Mouse (Mus musculus) embryo, embryonic 11 days (tissue): ENCODE measurements around the gene Acy3.
"Not testable (repeated sequence)": the region's sequence is repeated elsewhere in the genome, so short reads cannot be mapped to it uniquely, and the experiment has no call there.

Source experiments
- DNase-seq: peaks from one replicate; pipeline ENCODE4 v3.0.0-alpha.2; 2015

Gene Acy3

DNA sequence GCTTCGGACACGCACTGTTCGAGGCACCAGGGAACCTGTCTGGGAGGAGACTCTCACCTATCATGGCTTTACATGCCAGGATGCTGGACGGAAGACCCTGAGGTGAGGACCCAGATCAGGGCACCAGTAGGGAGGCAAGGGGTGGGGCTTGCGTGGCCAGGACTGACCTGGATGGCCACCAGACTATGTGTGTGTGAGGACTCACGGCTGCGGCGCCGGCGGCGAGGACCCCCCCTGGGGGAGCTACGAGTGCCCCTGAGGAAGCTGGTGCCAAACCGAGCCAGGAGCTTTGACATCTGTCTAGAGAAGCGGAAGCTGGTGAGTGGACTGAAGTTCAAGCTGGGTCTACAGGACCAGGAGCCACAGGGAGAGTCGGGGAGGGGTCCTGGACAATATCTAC lies 18.0 kb downstream of the Acy3 start:
- no peak for DNase-seq

DNA sequence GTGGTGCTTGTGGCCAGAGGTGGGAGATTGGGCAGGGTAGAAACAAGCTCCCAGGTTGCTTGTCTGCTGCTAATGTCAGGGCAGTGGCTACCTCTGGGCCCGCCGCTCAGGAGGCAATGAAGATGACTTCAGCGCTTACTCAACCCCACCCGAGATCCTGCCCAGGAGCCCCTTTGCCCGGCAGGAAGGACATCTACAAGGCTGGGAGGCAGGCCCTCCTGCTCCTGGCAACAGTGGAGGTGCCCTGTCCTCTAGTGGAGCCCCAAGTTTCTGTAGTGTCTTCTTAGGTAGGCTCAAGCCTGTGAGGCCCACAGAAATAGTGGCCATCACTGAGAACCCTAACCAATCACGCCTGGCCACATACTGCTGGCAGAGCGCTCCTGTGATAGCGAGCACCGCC lies 18.7 kb downstream of the Acy3 start:
- DNase-seq: no peak

DNA sequence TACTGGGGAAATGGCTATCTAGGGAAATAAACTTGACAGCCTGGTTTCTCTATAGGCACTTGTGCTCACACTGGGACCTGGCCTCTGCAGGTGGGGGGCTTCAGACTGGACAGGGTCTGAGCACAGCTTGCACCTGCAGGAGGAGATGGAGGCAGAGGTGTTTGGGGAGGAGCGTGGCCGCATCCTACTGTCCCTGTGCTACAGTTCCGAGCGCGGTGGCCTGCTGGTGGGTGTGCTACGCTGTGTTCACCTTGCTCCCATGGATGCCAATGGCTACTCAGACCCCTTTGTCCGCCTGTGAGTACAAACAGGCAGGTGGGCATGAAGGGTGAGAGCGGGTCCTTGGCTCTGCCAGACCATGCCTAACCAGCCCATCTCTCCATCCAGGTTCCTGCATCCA lies 19.6 kb downstream of the Acy3 start:
- no peak for DNase-seq

DNA sequence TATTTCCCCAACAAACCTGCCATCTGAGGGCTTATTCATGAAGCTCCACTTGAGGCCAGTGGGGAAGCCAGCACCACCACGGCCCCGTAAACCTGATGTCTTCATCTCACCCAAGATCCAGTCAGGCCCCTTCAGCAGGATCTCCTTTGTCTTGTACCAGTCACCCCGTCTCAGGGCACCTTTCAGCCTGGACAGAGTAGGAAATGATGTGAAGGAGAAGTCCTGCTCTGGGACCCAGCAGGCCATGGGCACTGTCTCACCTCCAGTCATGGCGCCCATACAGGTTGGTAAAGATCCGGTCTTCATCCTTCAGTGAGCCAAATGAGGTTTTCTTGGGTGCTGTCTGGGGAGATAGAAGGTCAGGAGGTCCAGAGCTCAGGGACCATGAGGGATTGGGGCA lies 24.7 kb downstream of the Acy3 start:
- DNase-seq: no peak

DNA sequence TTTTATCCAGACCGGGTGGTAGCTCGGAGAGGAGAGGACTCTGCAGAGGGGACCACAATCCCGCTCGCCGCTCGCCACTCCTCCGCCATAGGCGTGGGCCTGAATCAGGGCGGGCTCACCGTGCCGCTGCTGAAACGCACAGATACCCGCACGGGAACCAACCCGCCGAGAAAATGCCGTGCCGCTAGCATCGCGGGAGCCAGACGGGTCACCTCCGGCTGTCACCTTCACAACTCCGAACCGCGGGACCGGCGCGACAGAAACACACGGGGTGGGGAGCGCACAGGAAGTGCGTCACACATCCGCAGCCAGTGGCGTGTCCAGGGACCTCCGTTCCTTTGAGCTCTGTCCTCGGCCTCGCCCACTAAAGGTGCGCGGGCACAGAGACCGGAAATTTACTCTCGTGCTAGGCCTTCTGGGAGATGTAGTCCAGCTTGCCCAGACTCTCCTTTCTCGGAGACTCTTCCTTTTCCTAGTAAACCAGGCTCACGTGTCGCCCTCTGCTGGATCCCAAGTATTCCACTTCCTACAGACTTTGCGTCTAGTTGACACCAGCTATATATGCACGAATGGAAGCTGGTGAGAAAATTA lies 26.2 kb downstream of the Acy3 start, which contains the start of gene Ndufv1:
TSS of gene Ndufv1 (minus strand) at position 375 of the 591 bp plus-strand sequence.
- DNase-seq: peak; percentile 99

DNA sequence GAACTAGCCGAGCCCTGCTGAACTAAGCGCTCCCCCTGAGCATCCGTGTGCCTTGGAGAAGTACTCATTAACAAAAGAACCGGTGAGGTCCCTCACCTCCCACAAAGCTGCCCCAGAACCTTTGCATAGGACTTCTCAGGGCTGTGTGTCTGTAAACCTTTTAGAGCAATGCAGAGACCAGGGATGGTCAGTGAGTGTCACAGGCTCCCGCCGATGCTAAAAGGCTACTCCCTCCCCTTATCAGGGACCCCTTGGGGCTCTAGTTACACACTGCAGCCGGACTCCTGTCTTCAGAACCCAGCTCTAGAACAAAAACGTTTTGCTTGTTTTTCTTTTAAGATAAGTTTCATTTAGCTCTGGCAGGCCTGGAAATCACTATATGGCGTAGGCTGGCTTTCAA lies 26.7 kb downstream of the Acy3 start:
- DNase-seq: peak; percentile 9

DNA sequence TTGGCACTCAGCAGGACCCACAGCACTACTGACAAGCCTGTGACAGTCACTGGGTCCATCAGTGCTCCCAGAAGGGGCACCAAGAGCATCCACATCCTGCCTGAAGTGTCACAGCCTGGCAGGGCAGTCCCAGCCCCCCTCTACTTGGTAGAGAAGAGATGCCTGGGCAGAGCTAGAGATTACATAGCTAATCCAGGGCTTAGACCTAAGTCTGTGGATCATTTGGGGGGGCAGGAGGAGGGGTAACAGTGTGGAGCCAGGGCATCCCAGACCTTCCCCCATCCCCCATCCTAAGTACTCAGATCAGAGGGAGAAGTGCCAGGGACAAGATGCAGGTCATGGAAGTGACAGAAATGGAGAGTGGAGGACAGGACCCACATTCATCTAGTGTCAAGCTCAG lies 28.4 kb downstream of the Acy3 start:
- DNase-seq: no peak

DNA sequence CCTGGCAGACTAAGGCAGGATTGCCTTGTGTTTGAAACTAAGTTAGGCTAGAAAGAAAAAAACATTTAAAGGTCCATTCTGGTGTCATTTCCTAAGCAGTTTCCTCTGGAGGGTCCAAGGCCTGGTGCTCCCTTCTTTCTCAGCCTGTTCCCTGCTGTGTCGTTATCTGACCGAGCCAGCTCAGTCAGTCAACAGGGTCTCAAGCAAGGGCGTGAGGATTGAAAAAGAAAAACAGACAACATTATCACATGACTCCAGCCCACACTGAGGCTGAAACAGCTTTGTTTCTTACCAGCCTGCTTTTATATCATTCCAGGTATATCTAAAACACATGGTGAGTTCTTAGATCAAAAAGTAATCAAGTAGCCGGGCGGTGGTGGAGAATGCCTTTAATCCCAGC lies 29.3 kb downstream of the Acy3 start:
- DNase-seq: no peak

DNA sequence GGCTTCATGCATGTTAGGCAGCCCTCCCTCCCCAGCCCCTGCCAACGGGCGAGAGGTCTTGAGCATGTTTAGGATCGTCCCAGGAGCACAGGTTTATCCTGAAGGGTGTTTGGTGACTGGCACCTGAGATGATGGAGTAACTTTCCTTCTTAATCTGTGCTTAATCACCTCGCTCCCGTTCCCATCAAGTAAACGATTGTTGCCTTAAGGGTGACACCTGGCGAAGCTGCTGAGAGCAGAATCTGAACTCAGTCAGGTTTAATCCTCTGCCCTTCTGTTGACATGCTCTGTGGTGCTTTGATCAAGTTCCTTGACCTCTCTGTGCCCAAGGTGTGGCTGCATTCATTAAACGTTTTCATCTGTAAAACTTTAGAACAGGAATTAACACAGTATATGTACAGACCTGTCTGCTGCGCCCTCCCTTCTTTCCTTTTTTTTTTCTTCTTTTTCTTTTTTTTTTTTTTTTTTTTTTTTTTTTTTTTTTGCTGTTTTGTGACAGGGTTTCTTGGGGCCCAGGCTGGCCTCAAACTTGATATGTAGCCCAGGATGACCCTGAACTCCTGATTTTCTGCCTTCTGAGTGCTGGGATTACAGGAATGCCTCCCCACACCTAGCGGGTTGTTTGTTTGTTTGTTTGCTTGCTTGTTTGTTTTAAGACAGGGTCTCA lies 31.7 kb downstream of the Acy3 start:
- no peak for DNase-seq

DNA sequence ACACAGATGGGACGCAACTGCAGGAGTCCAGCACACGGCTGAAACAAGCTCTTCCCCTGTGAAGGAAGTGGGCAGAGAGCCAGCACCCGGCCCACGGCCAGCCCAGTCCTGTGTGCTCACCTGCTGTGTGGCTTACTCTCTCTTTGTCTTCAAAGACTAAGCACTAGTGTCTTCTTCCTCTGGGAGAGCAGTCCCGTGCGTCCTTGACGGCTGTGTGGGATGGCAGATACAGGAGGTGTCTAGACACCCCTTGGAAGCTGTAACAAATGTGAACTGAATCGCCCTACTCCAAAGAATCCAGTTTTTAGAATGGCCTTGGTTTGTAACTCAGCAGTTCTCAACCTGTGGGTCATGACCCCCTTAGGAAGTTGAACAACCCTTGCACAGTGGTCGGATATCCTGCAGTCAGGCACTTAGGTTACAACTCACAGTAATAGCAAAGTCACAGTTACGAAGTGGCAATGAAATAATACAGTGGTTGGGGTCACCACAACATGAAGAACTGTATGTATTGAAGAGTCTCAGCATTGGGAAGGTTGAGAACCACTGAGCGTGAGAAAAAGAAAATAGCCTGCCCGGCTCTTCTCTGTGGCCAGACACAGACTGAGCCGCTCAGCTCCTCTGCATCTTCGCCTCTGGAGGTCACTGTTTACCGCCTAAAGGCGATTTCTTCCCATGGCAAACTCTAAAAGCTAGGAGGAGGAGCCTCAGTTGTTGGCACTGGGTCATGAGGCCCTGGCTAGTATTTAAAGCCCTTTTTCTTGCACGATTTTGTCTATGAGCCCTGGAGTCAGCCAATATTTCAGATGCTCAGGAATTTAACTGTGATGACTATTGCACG lies 32.6 kb downstream of the Acy3 start:
- DNase-seq: peak; percentile 86

DNA sequence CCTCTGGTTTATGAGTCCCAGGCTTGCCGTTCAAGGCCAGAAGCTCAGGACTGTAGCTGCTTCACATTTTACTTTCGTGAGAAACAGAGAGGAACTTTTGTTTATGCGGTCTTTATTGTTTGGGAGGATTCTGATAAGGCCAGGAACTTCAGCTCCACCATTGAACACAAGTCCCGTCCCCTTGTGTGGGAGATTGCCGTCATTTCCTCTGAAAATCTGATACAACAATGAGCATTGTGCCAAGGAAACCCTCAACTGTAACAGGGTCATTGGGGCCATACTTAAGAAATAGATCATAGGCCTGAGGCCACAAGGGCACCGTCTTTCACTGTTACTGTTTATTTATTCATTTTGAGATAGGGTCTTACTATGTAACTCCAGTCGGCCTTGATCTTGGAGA lies 36.8 kb downstream of the Acy3 start:
- no peak for DNase-seq

DNA sequence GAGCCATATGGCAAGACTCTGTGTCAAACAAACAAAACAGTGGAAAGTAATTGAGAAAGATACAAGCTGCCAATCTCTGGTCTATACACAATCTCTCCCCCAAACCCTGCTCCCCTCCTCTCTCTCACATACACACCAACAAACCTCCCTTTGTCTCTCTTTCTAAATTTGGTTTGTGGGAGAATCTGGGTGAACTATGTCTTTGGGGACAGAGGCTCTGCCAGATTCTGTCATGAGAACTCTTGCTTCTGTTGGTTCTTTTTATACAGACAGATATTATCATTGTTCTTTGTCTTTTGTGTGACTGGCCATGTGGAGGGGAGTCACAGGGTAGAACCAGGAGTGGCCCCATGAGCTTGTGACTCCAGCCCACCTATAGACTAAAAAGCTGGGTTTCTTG lies 41.2 kb downstream of the Acy3 start:
- no peak for DNase-seq

DNA sequence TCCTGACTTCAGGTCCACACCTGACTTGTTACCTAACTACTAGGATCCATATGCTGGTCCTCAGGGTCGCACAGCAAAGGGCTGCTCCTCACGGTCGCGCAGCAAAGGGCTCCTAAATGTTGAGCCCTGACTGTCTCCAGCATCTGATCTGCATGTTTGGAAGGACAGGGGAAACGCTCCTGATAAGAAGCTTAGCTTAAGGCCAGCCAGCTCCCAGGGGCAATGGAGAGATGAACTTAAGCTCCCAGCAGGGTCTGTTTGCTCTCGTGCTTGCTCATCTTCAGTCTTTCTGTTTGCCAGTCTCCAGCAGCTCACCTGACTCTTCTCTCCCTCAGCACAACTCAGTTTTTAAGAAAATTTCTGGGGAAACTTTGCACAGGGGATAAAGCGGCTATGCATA lies 46.3 kb downstream of the Acy3 start:
- no peak for DNase-seq

DNA sequence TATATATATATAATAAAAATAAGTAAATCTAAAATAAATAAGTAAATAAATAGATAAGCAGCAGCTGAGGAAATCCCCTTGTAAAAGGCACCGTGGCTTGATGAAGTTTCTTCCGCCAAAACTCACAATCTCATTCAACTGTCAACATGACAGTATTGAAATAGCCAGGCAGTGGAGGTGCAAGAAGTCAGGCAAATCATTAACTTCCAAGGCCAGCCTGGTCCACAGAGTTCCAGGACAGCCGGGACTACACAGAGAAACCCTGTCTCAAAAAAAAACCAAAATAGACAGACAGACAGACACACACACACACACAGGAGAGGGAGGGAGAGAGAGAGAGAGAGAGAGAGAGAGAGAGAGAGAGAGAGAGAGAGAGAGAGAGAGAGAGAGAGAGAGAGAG lies 46.9 kb downstream of the Acy3 start:
- no peak for DNase-seq

DNA sequence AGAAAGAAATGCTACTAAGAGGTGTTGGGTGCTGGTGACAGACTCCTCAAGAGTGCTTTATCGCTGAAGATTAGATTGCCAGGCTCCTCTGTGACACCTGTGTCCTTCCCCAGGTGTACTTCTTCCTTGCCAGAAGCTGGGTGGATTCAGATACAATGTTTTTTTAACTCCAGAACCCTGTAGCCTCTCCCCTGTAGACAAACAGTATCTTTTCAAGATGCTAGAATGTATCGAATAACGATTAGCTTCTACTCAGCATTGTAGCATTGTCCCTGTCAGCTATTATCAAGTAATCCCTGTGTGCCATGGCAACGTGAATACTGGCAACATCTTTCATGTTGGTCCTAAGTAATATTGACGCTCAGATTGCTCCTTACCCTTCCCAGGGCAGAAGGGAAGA lies 47.4 kb downstream of the Acy3 start:
- no peak for DNase-seq

DNA sequence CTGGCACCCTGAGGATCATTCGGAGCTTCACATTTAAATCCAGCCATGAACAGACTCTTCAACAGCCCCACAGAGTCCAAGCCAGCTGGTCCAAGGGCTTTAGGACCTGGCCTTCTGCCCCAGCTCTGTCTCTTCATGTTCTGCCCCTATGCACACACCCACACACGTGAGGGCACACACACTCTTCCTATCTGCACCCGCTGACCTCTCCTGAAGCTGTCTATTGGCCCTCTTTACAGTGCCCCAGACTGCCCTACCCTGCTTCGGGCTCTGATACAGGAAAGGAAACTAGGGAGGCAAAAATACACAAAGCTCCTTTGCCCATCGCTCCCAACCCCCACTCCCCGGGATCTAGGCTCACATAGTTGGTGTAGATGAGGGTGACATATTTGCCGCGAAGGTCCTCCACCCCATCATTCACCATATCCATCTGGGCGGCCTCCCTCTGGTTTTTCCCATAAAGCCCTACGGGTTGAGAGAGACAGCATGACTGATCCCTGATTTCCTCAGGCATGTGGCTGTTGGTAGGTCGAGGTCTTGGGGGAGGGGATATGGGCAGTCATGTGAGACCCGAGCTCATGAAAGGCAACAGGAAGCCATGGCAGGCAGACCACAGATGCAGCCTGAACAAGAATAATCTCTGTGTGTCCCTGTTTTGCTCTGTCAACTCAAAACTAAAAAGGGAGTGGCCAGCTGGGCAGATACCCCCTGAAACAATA lies 50.1 kb downstream of the Acy3 start:
- DNase-seq: peak; percentile 20

DNA sequence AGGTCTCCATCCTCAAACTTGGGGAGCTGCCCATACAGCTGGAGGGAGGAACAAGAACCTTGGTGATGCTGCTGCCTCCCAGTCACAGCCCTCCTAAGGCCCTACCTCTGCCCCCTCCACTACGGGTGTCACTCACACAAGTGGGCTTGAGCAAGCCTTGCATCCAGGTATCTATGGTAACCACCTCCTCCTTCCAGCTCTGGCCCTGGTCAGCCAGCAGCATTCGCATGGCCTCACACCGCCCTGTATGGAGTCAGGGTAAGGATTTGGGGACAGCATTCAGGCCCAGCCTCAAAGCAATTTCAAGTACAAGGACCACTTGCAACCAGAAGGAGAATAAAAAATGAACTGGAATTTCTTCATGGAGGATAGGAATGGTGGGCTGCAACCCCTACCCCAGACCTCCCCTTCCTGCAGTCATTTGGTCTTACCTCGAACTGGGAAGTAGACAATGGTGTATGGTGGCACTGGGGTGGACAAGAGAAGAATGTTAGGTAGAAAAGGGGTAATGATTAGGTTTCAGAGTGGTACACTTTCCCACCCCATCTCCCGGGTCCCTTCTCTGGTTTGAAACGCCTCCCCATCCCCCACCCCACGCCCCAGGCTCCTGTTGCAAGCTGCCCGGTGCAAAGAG lies 50.9 kb downstream of the Acy3 start:
- not testable (repeated sequence) for DNase-seq

DNA sequence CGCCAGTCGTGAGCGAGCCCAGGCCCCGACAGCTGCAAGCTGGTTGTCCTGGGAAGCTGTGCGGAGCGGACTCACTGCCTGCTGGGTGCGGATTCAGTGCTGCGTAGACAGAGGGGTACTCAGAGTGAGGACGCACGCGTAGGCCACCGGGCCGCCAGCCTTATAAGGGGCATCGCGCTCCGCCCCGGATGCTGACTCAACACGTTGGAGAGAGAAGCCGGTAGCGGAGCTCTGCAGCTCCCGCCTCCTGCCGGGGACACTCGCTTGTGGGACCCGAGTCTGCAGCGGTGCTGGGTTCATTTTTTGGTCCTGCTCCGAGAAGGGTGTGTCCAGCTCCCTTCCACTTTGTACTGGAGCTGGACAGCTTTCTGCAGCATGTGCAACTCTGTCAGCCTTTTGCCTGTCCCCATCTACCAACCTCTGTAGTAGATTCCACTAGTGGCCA lies 51.4 kb downstream of the Acy3 start, which contains the start of gene Gstp1:
TSS of gene Gstp1 (minus strand) at position 198 of the 445 bp plus-strand sequence.
- DNase-seq: peak; percentile 93
